Mouse (Mus musculus): ENCODE measurements at regions not wholly inside any gene's neighbourhood (a gene's known extent, or its start where the extent isn't known, plus 50 kb on each side); places are given as distances from the start of the nearest gene placed in this dataset.

- TF ChIP-seq POLR2A (IDR thresholded peaks at IDR 0.05; ENCODE audit: low read depth, low read length) (no peak), CTCF (IDR thresholded peaks at IDR 0.05; ENCODE audit: borderline replicate concordance, insufficient read depth, low read length) (no peak)
Observed at GRCm38 (mm10) chr13:5605418-5605817, 255.9 kb upstream of the Klf6 start.
